Mouse (Mus musculus): ENCODE data around the gene Gm7102.
"Not testable (repeated sequence)": the region's sequence is repeated elsewhere in the genome, so short reads cannot be mapped to it uniquely, and the experiment has no call there.

The Gm7102 gene

GRCm38 (mm10) chr19:61175756-61176324 is at the start of gene Gm7102:
Gene Gm7102, minus strand, starts transcription at chr19:61176309.
- DNase-seq = no peak

- no peak for DNase-seq
Measured at GRCm38 (mm10) chr19:61224678-61225525, 48.8 kb upstream of the Gm7102 start.

DNA sequence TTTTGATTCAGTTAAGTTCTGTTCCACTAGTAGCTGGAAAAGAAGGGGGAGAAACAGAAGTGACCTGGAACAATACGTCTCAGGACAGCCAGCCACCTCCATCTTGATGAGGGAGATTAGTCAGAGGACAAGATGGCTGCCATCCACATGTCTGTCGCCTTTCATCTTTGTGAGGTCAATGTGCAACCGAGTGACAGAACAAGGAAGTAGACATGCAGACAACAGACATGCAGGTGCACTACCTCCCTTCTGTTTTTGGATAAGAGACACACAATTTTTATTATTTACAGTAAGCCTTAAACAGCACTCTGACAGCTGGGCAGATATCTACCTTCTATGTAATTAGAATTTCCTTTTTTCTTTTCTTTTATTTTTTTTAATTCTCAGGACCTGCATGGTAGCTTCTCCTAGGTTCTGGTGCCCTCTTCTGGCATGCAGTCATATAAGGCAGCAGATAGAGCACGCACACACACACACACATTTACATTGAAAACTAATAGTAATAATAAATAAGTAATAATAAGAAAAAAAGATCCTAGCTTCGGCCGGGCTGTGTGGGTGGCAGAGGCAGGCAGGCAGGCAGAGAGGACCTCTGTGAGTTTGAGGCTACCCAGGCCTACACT is 47.7 kb upstream of the Gm7102 start:
- no peak for DNase-seq

DNA sequence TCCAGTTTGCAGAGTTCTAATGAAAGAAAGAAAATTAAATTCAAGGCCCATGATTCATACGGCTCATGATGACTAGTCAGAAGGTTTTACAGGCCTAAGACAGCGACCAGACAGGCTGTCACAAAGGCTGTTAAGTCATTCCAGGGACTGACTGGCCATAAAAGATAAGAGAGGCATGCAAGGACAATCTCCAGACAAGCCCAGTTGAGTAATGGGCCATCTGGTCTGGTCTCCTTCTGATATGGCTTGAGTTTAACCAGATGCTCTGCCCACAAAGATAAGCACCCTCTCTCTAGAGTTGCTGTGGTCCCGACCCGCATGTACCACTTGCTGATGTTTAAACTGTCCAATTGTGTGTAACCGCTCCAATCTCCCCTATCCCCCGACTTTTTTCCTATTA is 31.4 kb upstream of the Gm7102 start:
- DNase-seq = not testable (repeated sequence)

DNA sequence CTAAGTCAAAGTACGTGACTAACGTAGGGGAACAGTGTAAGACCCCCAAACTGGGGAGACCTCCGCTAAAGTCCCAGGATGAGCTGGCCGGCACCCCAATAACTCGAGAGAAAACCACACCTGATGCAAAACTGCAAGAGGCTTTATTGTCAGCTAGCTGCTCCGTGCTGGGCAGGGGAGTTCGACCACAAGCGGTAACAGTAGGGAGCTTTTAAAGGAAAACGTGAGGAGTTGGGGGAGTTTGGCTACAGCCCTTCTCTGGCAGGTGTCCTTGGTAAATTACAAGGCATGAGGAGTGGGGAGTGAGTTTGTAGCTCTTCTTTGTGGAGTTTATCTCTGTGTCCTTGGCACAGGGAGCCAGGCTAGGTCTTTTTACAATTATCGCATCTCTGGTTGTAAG is 23.7 kb upstream of the Gm7102 start:
- peak; percentile 20 for DNase-seq

GRCm38 (mm10) chr19:61199316-61199715 is 23.2 kb upstream of the Gm7102 start:
- peak; percentile 93 for DNase-seq

- DNase-seq = not testable (repeated sequence)
Measured at GRCm38 (mm10) chr19:61183590-61183989, 7.5 kb upstream of the Gm7102 start, which contains the start of gene Gm6020. Gene Gm6020, plus strand, starts transcription at chr19:61183890.

- peak; percentile 8 for DNase-seq
Measured at GRCm38 (mm10) chr19:61151701-61152420, 24.2 kb downstream of the Gm7102 start.

GRCm38 (mm10) chr19:61151372-61151700 is 24.8 kb downstream of the Gm7102 start:
- peak; percentile 16 for DNase-seq

- DNase-seq = no peak
Measured at GRCm38 (mm10) chr19:61141299-61141698, 34.8 kb downstream of the Gm7102 start.

- DNase-seq = peak; percentile 82
Measured at GRCm38 (mm10) chr19:61140342-61141206, 35.5 kb downstream of the Gm7102 start, which contains the start of gene Zfp950. Gene Zfp950, minus strand, starts transcription at chr19:61140840.

DNA sequence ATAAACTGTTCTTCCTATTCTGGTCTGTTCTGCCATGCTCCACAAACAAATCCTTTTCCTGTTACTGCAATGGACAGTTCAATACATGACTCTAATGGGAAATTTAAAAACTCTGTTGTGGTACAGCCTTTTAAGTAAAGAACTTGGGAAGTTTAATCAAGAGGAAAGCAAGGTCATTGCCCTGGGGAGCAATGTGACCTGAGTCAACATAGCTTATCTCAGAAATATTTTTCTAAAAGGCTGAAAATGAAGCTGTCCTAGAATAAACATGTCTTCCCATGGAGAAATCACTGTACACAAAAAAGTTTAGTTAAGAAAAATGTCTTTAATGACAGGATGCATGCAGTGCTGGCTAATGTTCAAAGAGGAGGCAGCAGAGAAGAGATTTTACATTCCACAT is 37.5 kb downstream of the Gm7102 start:
- no peak for DNase-seq

- DNase-seq = no peak
Measured at GRCm38 (mm10) chr19:61131096-61131495, 45.0 kb downstream of the Gm7102 start.
